Mouse (Mus musculus): ENCODE results near the gene Gm9747.

Gene Gm9747

DNA sequence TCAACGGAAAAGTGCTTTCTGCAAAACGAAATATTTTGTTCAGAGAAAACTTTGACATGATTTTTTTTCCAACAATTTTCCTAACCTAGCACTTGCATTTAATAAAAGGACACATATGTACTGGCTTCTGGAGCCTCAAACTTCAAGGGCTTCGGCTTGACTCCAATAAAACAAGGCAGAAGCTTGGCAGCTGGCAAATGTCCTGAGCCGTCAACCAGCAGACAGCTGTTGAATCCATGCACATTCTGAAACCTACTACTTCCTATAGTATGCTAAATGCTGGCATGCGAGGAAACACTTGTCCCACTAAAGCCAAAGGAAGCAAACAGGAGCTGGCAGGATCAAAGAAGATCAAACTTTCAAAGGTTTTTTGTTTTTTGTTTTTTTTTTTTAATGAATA, 24.5 kb downstream of the Gm9747 start:
- in situ Hi-C loops (cut with MboI) = no loop called here

DNA sequence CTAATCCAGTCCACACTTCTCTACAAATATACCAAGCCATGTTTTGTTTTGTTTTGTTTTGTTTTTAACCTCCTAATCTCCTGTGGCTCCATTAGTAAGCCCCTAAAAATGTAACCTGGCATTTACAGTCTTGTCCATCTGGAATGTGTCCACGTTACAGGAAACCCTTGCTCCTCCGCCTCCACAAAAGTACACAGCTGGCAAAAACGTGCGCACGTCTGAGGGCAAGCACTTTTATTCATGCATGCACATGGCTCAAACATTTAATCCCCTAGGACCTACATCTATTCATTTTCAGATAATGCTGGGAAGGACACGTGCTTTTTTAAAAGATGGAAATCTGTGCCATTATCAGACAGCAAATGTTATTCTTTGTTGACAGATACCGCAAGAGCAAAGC, 25.4 kb downstream of the Gm9747 start:
- in situ Hi-C loops (cut with MboI) = no loop called here

DNA sequence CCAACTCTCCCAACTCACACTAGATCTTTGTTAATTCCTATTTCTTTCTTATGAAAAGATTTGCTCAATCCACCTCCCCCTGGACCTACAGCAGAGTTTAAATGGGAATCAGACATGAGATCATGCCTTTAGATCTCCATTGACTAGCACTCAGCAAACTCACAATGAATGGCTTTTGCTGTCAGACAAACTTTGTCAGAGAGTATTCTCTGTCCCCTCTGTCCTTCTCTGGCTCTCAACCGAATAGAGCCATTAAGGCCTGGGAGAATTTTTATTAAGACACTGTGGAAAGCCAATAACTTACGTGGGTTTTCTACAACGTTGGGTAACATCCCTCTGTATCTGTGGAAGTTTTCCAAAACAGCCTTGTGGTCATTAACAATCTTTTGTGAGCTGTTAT, 27.1 kb downstream of the Gm9747 start:
- in situ Hi-C loops (cut with MboI) = no loop called here

DNA sequence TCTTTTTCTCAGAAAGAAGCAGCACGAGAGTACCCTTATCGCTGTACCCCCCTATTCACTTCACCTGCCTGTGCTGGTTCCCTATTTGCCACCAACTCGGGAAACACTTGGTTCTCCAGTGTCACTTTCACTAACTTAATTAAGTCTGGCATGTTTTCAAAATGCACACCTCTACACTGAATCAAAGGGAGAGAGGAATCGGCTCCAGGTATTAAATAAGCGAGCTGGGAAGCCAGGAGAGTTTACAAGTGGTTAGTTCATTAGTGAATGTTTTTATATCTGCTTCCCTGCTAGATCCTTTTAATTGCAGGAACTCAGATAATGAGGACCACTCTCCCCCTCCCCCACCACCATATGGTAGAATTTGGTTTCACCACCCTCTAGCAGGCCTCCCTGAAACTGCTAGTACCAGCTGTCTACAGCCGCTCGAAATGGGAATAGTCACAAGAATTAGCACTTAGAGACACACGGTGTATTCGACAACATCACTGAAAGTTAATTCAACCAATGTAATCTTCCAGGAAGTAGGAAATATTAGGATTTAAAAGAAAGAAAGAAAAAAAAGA, 28.2 kb downstream of the Gm9747 start:
- in situ Hi-C loops (cut with MboI) = no loop called here

DNA sequence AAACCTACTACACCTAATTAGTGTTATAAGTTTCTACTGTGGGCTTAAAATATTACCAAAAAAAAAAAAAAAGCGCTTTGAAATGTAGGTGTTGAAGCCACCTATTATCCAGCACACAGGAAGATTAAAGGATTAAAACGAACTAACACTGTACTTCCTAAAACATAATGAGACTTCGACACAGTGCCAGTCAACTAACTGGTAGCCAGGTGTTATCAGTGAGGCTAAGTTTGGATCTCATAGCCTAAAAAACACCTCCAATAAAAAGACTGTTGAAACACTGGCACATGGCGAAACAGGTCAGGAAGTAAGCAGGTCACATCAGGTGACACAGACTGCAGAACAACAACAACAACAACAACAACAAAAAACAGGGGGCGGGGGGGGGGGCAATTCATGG, 28.7 kb downstream of the Gm9747 start:
- in situ Hi-C loops (cut with MboI) = no loop called here

DNA sequence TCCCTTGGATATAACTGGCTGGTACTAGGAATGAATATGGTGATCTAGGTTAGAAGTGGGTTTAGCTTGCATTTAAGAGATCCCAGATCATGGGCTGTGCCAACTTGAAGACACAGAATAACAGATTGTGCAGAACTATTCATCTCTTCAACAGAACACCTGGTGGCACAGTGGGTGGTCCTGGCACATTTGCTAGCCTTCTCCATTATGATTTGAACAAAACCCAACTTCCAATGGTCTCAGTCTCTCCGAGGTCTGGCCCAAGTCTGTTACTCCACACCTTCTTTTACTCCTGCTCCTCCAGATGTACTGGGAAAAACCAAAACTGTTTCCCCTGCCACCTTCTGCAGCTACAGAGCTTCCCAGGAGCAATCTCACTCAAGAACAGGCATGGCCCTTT, 29.4 kb downstream of the Gm9747 start:
- in situ Hi-C loops (cut with MboI) = no loop called here

DNA sequence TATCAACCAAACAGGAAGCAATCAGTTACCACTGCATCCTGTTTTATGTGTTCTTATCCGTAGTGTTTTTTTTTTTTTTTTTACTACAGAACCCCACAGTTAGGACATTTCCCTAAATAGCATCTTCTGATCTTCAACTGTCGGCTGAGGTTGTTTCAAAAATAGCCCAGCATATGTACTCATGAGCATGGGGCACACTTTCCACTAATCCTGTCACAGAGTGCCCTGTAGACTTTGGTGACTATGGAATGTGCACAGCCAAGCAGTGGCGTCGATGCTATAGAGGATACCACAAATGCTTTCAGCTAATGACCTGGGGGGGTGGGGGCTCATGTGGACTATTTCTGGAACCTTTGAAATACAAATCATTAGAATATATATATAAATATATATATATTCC, 34.6 kb downstream of the Gm9747 start:
- in situ Hi-C loops (cut with MboI) = no loop called here

DNA sequence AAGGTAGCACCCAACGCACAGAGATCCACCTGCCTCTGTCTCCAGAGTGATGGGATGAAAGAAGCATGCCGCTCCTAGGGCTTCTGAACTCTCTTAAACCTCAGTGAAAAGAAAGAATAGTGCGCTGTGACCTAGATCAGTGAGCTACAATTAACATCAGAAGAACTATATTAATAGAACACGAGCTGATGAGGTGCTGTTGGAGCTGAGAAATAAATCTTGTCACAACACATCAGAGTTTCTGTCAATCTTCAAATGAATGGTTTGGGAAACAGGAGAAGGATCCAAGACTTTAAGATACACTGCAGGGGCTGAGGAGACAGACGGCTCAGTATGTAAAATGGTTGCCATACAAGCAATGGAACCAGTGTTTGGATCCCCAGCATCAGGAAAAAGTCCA, 39.3 kb downstream of the Gm9747 start:
- in situ Hi-C loops (cut with MboI) = no loop called here

DNA sequence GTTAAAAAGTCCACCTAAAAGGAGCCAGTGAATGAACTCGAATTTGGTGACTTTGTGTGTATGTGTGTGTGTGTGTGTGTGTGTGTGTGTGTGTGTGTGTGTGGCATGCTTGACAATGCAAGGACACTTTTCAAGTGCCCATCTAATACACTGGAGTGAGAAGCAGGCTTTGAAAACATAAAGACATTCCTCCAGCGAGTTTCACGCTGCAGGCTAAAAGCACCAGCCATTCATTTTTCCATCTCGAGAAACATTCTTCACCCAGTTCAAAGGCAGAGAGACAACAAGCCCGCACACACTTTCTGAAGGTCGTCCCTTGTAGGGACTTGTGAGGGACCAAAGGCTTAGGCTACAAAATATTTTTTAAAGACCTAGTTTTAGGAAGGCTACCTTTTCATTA, 40.6 kb downstream of the Gm9747 start:
- in situ Hi-C loops (cut with MboI) = no loop called here

DNA sequence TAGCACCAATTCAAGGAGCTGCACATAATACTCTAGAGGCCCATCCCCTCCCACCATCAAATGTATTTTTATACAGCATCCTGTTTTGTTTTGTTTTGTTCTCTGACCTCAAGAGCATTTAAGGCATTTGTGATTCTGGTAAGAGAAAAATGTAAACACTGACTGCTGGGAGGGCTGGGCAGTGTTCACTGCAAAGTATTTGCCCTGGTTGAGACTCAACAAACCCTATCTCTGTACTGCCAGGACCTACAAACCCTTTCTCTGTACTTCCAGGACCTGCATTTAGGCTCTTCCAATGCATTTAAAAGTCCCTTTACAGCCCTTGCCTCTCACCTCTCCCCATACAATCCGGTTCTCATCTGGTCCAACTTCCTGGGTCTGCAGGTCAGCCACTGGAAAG, 41.4 kb downstream of the Gm9747 start:
- in situ Hi-C loops (cut with MboI) = no loop called here

DNA sequence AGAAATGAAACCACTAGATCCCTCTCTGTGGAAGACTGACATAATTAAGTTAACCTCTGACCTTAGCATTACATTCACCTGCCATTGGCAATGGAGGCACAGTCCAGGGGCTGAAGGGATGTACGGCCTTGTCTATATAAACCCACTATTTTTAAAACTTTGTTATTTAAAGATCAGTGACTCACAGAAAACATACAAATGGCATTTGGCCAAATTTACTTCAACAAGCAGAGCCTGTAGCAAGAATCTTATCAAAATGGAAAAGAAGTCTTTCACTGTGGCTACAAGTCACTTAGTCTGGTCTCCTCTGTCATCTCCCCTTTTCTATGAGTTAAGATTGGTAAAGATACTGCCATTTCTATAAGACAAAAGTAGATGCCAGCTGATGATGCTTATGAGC, 46.9 kb downstream of the Gm9747 start:
- in situ Hi-C loops (cut with MboI) = no loop called here

DNA sequence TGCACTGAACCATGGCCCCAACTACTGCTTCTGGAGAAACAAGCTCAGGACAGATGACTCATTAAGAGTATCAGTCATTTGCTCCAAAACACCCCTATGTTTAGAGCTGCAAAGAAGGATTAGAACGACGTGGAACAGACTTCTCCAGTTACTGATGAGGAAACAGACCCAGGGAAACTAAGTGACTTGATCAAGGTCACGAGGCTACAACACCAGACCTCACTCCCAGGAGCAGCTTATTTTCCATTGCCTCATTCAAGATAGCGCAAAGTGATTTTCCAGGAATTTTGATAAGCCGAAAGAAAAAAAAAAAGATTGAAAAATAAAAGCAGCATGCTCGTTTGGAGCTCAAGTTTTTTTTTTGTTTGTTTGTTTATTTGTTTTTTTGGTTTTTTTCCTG, 48.9 kb downstream of the Gm9747 start:
- in situ Hi-C loops (cut with MboI) = no loop called here

DNA sequence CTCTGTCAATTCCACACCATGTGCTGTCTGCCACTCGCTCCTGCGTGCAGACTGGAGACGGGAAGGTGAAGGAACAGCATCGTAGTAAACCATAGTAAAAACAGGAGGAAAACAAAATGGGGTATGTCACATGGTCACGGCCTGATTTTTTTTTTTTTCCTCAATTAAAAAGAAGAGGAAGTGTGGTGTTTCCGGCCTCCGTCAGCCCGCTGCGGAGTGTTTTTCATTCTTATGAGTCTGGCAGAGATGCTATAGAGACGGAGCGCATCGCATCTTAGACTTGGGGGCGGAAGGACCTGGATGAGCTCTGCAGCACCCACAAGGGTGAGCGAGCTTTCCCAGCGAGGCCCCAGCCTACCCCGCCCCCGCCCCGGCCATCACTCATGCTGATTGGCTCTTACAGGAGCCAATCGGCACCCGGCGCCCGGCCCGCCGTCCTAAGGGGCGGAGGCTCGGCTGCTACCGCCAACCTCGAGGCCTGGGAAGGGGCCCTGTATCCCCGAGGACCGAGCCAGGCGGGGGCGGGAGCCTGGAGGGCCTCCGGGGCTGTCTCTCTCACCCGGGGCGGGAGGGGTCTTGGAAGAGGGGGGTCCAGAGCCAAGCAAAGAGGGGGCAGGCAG, 50.2 kb downstream of the Gm9747 start:
- in situ Hi-C loops (cut with MboI) = no loop called here

DNA sequence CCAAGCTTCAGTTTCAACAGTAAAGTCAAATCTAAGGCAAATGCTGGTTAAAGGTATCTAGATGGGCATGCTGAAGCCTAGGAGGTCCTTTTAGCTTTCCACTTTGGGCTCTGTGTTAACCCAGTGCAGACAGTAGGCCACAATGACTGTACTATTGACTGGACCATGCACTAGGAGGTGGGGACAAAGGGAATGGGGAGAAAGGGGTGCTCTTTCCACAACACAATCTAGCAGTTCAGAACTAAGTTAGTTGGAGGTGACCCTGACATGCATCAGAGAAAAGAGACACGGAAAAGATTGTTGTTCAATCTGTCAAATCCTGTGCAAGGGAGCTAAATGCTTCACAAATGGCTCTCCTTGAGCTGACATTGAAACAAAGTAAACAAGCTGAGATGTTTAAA, 51.0 kb downstream of the Gm9747 start:
- in situ Hi-C loops (cut with MboI) = no loop called here

DNA sequence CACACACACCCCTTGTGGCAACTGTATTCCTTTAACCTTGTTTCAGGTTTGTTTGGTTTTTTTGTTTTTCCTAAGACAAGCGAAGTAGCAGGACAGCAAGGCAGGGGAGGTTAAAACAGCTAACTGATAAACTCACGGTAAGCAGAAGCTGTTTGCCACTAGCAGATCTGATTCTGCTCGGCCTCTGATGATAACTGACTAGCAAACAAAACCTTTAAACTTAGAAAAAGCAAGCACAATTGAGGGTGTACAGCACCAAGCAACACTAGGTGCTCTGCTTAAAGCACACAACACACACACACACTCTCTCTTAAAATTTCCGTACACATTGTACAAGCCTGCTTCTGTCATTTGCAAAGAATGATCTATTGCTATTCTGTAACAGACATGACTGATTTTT, 51.5 kb downstream of the Gm9747 start:
- in situ Hi-C loops (cut with MboI) = no loop called here

Measured in mature B cell (primary cell).